Mouse (Mus musculus): ENCODE data around the gene Wdr77. TPM values are rescaled to one million over a fixed set of nuclear protein-coding genes. Genes with fewer than 3 reads are reported as not detected.

Wdr77 gene
- 68.3 TPM for polyA plus RNA-seq (2014; fragmentation: Illumina TruSeq; extraction: RNeasy Lipid Tissue Mini Kit (QIAGEN cat#74804); ENCODE audit: low read depth, low replicate concordance)

DNA sequence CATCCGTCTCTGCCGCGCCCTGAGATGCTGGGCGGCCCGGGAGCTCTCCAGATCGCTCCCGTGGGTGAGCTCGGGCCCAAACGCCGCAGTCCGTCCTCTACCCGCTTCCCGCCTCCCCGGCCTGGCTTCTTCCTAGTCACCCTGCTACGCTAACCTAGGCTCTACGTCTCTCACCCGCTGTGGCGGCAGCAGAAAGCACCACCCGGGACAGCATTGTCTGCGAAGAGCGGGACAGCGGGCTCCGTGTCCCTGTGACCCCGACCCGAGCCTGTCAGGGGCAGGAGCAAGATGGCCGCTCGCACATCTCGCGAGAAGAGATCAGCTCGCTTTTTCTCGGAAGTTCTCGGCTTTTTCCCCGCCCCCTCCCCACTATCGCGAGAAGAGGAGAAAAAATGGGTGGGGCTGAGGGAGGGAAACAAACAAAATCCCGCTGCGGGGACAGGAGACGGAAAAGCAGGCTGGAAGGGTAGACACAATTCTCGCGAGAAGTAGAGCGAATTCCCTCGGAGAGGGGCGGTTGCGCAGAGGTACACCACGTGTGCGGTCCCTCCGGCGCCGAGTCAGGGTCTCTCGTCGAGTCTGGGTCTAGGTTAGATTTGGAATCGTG lies at the start of gene Wdr77:
TSS of gene Wdr77 (plus strand) at position 396 of the 607 bp plus-strand sequence.

DNA sequence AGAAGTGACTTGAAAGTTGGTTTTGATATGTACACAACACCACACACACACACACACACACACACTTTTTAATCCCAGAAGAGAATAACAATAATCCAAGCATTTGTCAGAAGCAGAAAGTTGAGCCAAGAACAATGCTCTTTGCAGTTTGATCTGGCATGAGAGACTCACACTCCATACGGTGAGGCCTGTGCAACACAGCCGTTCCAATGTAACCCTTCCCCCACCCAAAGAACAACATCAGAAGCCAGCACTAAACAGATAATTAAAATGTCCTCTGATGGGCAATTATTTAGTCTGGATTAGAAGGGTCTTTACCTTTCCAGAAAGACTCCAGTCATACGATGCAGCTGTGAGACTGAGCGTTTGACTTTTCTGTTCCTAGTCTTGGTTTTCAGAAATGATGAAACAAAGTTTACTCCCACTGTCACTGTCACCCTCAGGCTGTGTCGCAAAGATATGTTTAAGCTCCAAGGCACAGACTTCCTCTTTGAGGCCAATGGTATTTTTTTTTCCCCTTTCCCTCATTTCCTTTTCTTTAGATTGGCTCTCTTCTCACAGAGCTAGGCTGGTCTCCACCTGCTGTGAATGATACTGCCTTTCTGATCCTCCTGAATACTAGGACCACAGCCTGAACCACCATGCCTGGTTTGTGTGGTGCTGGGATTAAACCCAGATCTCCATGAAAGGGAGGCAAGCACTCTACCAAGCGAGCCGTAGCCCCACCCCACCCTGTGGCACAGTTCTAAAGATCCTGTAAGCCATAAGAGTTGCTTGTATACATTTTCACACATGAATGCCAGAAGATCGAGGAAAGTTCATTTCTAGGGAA lies 26.7 kb upstream of the Wdr77 start, which contains the start of gene I830077J02Rik:
TSS of gene I830077J02Rik (minus strand) at position 425 of the 832 bp plus-strand sequence.

DNA sequence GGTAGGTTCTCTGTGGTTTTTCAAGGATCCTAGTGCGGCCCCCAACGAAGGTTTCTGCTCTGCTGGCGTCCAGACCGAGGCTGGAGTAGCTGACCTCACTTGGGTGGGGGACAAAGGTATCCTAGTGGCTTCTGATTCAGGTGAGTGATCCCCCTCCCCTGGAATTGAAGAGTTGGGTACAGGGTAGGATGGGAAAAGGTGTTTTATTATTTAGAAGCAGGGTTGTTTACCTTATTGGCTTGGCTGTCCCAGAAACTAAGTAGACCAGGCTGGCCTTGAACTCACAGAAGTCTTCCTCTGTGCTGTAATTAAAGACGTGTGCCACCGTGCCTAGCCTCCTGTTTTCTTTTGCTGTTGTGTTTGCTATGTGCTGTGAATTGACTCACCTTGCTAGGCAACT lies 830 bp downstream of the Wdr77 start, which contains the start of gene Atp5f1:
TSS of gene Atp5f1 (minus strand) at position 101 of the 400 bp plus-strand sequence.

DNA sequence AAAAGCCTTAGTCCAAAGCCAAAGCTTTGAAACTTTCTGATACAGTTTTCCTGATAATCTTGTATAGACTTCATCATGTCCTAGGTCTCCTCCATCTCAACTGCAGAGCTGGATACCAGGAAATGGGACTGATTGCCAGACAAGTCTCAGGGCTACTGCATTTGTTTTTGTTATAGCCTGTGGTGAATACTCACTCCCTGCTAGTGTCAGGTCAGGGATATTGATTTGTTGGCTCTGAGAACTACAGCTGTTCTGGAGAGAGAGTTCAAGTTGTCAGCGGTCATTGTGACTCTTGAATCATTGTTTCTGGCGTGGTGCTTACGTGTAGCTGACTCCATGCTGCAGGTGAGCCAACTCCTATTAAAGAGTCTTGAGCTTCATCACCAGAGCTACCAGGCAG lies 14.2 kb downstream of the Wdr77 start, which contains the start of gene Ovgp1:
TSS of gene Ovgp1 (plus strand) at position 301 of the 400 bp plus-strand sequence.

DNA sequence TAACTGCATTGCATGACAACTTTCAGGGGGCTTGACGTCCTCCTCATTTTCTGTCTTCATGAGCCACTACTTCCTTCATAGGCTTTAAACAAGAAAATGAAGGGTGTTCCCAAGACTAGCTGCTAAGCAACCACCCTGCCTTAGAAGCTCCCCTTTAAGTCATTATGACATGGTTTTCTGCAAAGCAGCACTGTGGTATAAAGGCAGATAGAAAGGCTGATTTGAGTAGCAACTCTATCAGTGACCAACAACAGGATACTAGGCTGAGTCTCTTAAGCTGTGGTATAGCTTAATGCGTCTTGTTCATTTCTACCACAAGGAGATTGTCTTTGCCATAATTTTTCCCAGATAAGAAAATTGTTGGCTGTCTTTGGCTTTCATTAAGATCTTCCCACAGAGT lies 55.4 kb downstream of the Wdr77 start, which contains the start of gene Pifo:
TSS of gene Pifo (minus strand) at position 101 of the 400 bp plus-strand sequence.

Other genes with a start within 250 kb of the Wdr77 start
- gene Rap1a, start 158.0 kb upstream of the Wdr77 start, polyA plus RNA-seq (2014; fragmentation: Illumina TruSeq; extraction: RNeasy Lipid Tissue Mini Kit (QIAGEN cat#74804); ENCODE audit: low read depth, low replicate concordance) = 821 TPM
- gene Adora3, start 88.5 kb upstream of the Wdr77 start, polyA plus RNA-seq (2014; fragmentation: Illumina TruSeq; extraction: RNeasy Lipid Tissue Mini Kit (QIAGEN cat#74804); ENCODE audit: low read depth, low replicate concordance) = not detected
- gene Tmigd3, start 88.5 kb upstream of the Wdr77 start, polyA plus RNA-seq (2014; fragmentation: Illumina TruSeq; extraction: RNeasy Lipid Tissue Mini Kit (QIAGEN cat#74804); ENCODE audit: low read depth, low replicate concordance) = not detected
- 1.7 TPM for gene I830077J02Rik, start 26.7 kb upstream of the Wdr77 start, polyA plus RNA-seq (2014; fragmentation: Illumina TruSeq; extraction: RNeasy Lipid Tissue Mini Kit (QIAGEN cat#74804); ENCODE audit: low read depth, low replicate concordance)
- 1,327 TPM for gene Atp5f1, start 730 bp downstream of the Wdr77 start, polyA plus RNA-seq (2014; fragmentation: Illumina TruSeq; extraction: RNeasy Lipid Tissue Mini Kit (QIAGEN cat#74804); ENCODE audit: low read depth, low replicate concordance)
- 2.6 TPM for gene Ovgp1, start 14.3 kb downstream of the Wdr77 start, polyA plus RNA-seq (2014; fragmentation: Illumina TruSeq; extraction: RNeasy Lipid Tissue Mini Kit (QIAGEN cat#74804); ENCODE audit: low read depth, low replicate concordance)
- gene Pifo, start 55.3 kb downstream of the Wdr77 start, polyA plus RNA-seq (2014; fragmentation: Illumina TruSeq; extraction: RNeasy Lipid Tissue Mini Kit (QIAGEN cat#74804); ENCODE audit: low read depth, low replicate concordance) = not detected
- not detected for gene Chil5, start 73.4 kb downstream of the Wdr77 start, polyA plus RNA-seq (2014; fragmentation: Illumina TruSeq; extraction: RNeasy Lipid Tissue Mini Kit (QIAGEN cat#74804); ENCODE audit: low read depth, low replicate concordance)
- not detected for gene Chia1, start 153.9 kb downstream of the Wdr77 start, polyA plus RNA-seq (2014; fragmentation: Illumina TruSeq; extraction: RNeasy Lipid Tissue Mini Kit (QIAGEN cat#74804); ENCODE audit: low read depth, low replicate concordance)
- 25.1 TPM for gene Chil3, start 208.2 kb downstream of the Wdr77 start, polyA plus RNA-seq (2014; fragmentation: Illumina TruSeq; extraction: RNeasy Lipid Tissue Mini Kit (QIAGEN cat#74804); ENCODE audit: low read depth, low replicate concordance)